Mouse (Mus musculus) midbrain, embryonic 10.5 days (tissue): ENCODE data around the gene Ulk4. TPM values are rescaled to one million over a fixed set of nuclear protein-coding genes. Genes with fewer than 3 reads are reported as not detected.

Experiments used
- DNase-seq: peaks from one replicate; pipeline ENCODE4 v3.0.0-alpha.2; 2017; ENCODE audit warnings: low spot score
- H3K27ac ChIP-seq: fragments of 300-500 bp; sonication (generic); replicated peaks from 2 replicates; pipeline ENCODE4 v1.5.1; 2016; ENCODE audit warnings: mild to moderate bottlenecking
- H3K27me3 ChIP-seq: fragments of 300-500 bp; sonication (generic); 2 replicates; pipeline ENCODE4 v1.6.1; 2016; ENCODE audit warnings: low read depth, mild to moderate bottlenecking; ENCODE audit not compliant: poor library complexity, severe bottlenecking
- H3K36me3 ChIP-seq: fragments of 300-500 bp; sonication (generic); 2 replicates; pipeline ENCODE4 v1.6.1; 2016; ENCODE audit warnings: mild to moderate bottlenecking, moderate library complexity
- H3K4me1 ChIP-seq: fragments of 300-500 bp; sonication (generic); 2 replicates; pipeline ENCODE4 v1.6.1; 2016
- H3K4me3 ChIP-seq: fragments of 300-500 bp; sonication (generic); 2 replicates; pipeline ENCODE4 v1.5.1; 2016; ENCODE audit warnings: mild to moderate bottlenecking, moderate library complexity
- H3K9me3 ChIP-seq: fragments of 300-500 bp; sonication (generic); replicated peaks from 2 replicates; pipeline ENCODE4 v1.6.1; 2016; ENCODE audit warnings: mild to moderate bottlenecking
- WGBS: fragments of 180-500 bp; shearing (Covaris S2); methylation state at CpG from one replicate; pipeline ENCODE4 v1.1.7; 2016; 5-methylcytosine and 5-hydroxymethylcytosine counted together
- polyA plus RNA-seq: library from polyadenylated mRNA; unstranded; fragments of >200 nt; fragmentation: Nextera tagmentation; extraction: Ambion mirVana; gene quantifications from 2 replicates; pipeline ENCODE4 v1.2.1, GENCODE M21; 2016

Ulk4 gene
- polyA plus RNA-seq, 1 experiment from 2014 or later, result 147 TPM

- no peak for DNase-seq
- no peaks in the 10 kb centered on the region for H3K9me3 ChIP-seq
- H3K4me1 ChIP-seq, result peaks cover 39% of the 10 kb centered on the region
- no peaks in the 10 kb centered on the region for H3K27me3 ChIP-seq
- H3K27ac ChIP-seq, result peak overlapping the region; percentile 52; the same call in 1 of the 2 replicates
- no peaks in the 10 kb centered on the region for H3K36me3 ChIP-seq
- no peak overlapping the region for H3K4me3 ChIP-seq
- WGBS, result 49% methylated on average over 9 of the region's 9 CpGs
These were observed 247.2 kb downstream of the Ulk4 start for GRCm38 (mm10) chr9:121029786-121030185.

DNA sequence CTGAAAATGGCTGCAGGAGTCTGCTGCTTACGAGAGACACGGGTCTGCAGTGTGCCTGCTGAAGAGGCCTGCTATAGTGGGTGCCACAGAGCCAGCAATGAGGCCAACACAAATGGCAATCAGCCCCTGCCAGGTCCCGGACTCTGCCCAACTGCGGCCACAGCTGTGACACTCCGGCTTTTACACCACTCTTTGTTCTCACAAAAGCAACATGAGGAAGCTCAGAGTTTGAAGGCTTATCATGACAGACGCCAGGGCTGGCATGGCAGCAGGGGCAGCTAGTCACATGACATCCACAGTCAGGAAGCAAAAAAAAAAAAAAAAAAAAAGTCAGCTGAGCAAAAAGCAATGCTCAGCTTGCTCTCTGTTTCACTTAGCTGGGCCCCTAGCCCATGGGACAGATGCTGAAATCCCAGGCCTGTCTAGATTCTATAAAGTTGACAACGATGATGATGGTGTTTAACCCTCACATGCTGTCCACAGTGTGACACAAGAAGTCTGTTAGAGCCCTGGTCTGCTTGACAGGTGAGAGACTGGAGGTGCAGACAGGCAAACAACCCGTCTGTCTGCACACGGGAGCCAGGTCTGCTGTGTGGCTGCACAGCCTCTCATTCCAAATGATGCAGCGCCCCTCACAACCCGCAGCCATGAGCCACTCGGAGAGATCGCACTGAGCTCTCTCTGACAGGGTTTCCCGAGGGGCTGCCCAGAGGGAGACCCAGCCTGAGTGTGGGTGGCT is 253.3 kb downstream of the Ulk4 start:
- no peaks in the 10 kb centered on the region for H3K36me3 ChIP-seq
- no peak for DNase-seq
- H3K27ac ChIP-seq, result no peak overlapping the region
- 93% methylated on average over 14 of the region's 14 CpGs for WGBS
- no peaks in the 10 kb centered on the region for H3K27me3 ChIP-seq
- no peak overlapping the region for H3K4me3 ChIP-seq
- no peaks in the 10 kb centered on the region; the same call in 1 of the 2 replicates for H3K9me3 ChIP-seq
- no peaks in the 10 kb centered on the region for H3K4me1 ChIP-seq

GRCm38 (mm10) chr9:121020360-121020759 is 256.6 kb downstream of the Ulk4 start:
- WGBS, result 94% methylated on average over 11 of the region's 11 CpGs

GRCm38 (mm10) chr9:121019932-121020331 is 257.1 kb downstream of the Ulk4 start:
- H3K27me3 ChIP-seq, result no peaks in the 10 kb centered on the region
- no peak for DNase-seq
- H3K4me1 ChIP-seq, result peaks cover 15% of the 10 kb centered on the region
- H3K9me3 ChIP-seq, result no peaks in the 10 kb centered on the region; the same call in 1 of the 2 replicates
- H3K27ac ChIP-seq, result no peak overlapping the region
- WGBS, result 92% methylated on average over 13 of the region's 13 CpGs
- no peaks in the 10 kb centered on the region for H3K36me3 ChIP-seq
- no peak overlapping the region for H3K4me3 ChIP-seq

More at GRCm38 (mm10) chr9:121020360-121020759, 256.6 kb downstream of the Ulk4 start:
- no peak for DNase-seq
- Histone ChIP-seq H3K4me1 (peaks cover 13% of the 10 kb centered on the region), H3K4me3 (no peak overlapping the region), H3K9me3 (no peaks in the 10 kb centered on the region; the same call in 1 of the 2 replicates), H3K27ac (no peak overlapping the region), H3K36me3 (no peaks in the 10 kb centered on the region), H3K27me3 (no peaks in the 10 kb centered on the region)

GRCm38 (mm10) chr9:121018524-121019315 is 258.3 kb downstream of the Ulk4 start:
- Histone ChIP-seq H3K27ac (no peak overlapping the region), H3K4me3 (no peak overlapping the region), H3K4me1 (peaks cover 15% of the 10 kb centered on the region), H3K36me3 (no peaks in the 10 kb centered on the region), H3K27me3 (no peaks in the 10 kb centered on the region), H3K9me3 (no peaks in the 10 kb centered on the region; the same call in 1 of the 2 replicates)
- 86% methylated on average over 2 of the region's 2 CpGs for WGBS
- DNase-seq, result no peak

GRCm38 (mm10) chr9:121015810-121016502 is 261.0 kb downstream of the Ulk4 start:
- no peaks in the 10 kb centered on the region for H3K9me3 ChIP-seq
- H3K4me3 ChIP-seq, result no peak overlapping the region
- DNase-seq, result no peak
- peak overlapping the region; percentile 10; the same call in 1 of the 2 replicates for H3K27ac ChIP-seq
- 71% methylated on average over 11 of the region's 11 CpGs for WGBS
- no peaks in the 10 kb centered on the region for H3K36me3 ChIP-seq
- H3K27me3 ChIP-seq, result no peaks in the 10 kb centered on the region
- peaks cover 32% of the 10 kb centered on the region for H3K4me1 ChIP-seq

- WGBS, result 43% methylated on average over 4 of the region's 4 CpGs
- H3K27ac ChIP-seq, result 0 out of 2 replicates have a peak overlapping the region, but pooled peaks have one; percentile 28
These were observed 265.5 kb downstream of the Ulk4 start for GRCm38 (mm10) chr9:121011540-121011939.

GRCm38 (mm10) chr9:121010544-121010943 is 266.5 kb downstream of the Ulk4 start:
- Histone ChIP-seq H3K9me3 (no peaks in the 10 kb centered on the region), H3K27me3 (no peaks in the 10 kb centered on the region), H3K36me3 (no peaks in the 10 kb centered on the region), H3K4me3 (no peak overlapping the region), H3K27ac (0 out of 2 replicates have a peak overlapping the region, but pooled peaks have one; percentile 39), H3K4me1 (peaks cover 34% of the 10 kb centered on the region)
- no peak for DNase-seq
- WGBS, result 52% methylated on average over 3 of the region's 3 CpGs

More at GRCm38 (mm10) chr9:121011540-121011939, 265.5 kb downstream of the Ulk4 start:
- no peak for DNase-seq
- Histone ChIP-seq H3K36me3 (no peaks in the 10 kb centered on the region), H3K9me3 (no peaks in the 10 kb centered on the region), H3K27me3 (no peaks in the 10 kb centered on the region), H3K4me3 (no peak overlapping the region), H3K4me1 (peaks cover 44% of the 10 kb centered on the region)

- no peak overlapping the region for H3K4me3 ChIP-seq
- no peaks in the 10 kb centered on the region for H3K36me3 ChIP-seq
- no peaks in the 10 kb centered on the region for H3K9me3 ChIP-seq
- peaks cover 13% of the 10 kb centered on the region for H3K4me1 ChIP-seq
- H3K27ac ChIP-seq, result no peak overlapping the region
- no peaks in the 10 kb centered on the region for H3K27me3 ChIP-seq
- no peak for DNase-seq
- WGBS, result 85% methylated on average over 7 of the region's 7 CpGs
These were observed 271.0 kb downstream of the Ulk4 start for GRCm38 (mm10) chr9:121005961-121006360.

GRCm38 (mm10) chr9:121001681-121002540 is 275.1 kb downstream of the Ulk4 start:
- no peaks in the 10 kb centered on the region for H3K36me3 ChIP-seq
- H3K4me1 ChIP-seq, result no peaks in the 10 kb centered on the region
- H3K4me3 ChIP-seq, result no peak overlapping the region
- H3K27ac ChIP-seq, result no peak overlapping the region
- DNase-seq, result no peak
- H3K27me3 ChIP-seq, result no peaks in the 10 kb centered on the region
- H3K9me3 ChIP-seq, result no peaks in the 10 kb centered on the region
- 81% methylated on average over 15 of the region's 15 CpGs for WGBS

- 83% methylated on average over 7 of the region's 7 CpGs for WGBS
- DNase-seq, result no peak
- no peaks in the 10 kb centered on the region for H3K36me3 ChIP-seq
- no peaks in the 10 kb centered on the region for H3K4me1 ChIP-seq
- H3K27me3 ChIP-seq, result no peaks in the 10 kb centered on the region
- no peaks in the 10 kb centered on the region for H3K9me3 ChIP-seq
- no peak overlapping the region for H3K4me3 ChIP-seq
- H3K27ac ChIP-seq, result no peak overlapping the region
These were observed 276.2 kb downstream of the Ulk4 start for GRCm38 (mm10) chr9:121000641-121001320.
